Mouse (Mus musculus) layer of hippocampus, postnatal 14 days (tissue): ENCODE measurements around the gene Elk1. TPM values are rescaled to one million over a fixed set of nuclear protein-coding genes. Genes with fewer than 3 reads are reported as not detected.

ENCODE experiments used
- DNase-seq, 2 experiments: peaks; one replicate each; pipeline ENCODE4 v3.0.0; 2021 to 2022; ENCODE audit warnings: low spot score in 2 of 2, mixed read lengths in 1 of 2
- long read RNA-seq, 2 experiments: library from polyadenylated mRNA; stranded (forward); transcript quantifications; one replicate each; pipeline ENCODE4 v2.0.0; 2021
- total RNA-seq, 2 experiments: library from RNA; stranded (reverse); gene quantifications; 2 replicates each; pipeline ENCODE4 v1.2.3; 2021

Gene Elk1
- total RNA-seq, result 10 to 100 TPM; 46.1 to 47.8 TPM
- long read RNA-seq, experiment 1, partial matches to known transcripts, result 1 of 5 reads
- long read RNA-seq, experiment 1, other reads (novel, unspliced or antisense), result 0 of 5 reads
- long read RNA-seq, experiment 2, partial matches to known transcripts, result 4 of 13 reads
- long read RNA-seq, experiment 2, other reads (novel, unspliced or antisense), result 5 of 13 reads

GRCm38 (mm10) chrX:20950191-20950880 is at the start of gene Elk1:
Gene Elk1, minus strand, starts transcription at chrX:20950608.
- peak; percentile 64 to 89 for DNase-seq

- DNase-seq, result no peak
Observed at GRCm38 (mm10) chrX:20980901-20981300, 30.5 kb upstream of the Elk1 start.

- peak; percentile 78 to 91 for DNase-seq
Observed at GRCm38 (mm10) chrX:20961477-20962378, 11.3 kb upstream of the Elk1 start, which contains the start of gene Uxt. Gene Uxt, minus strand, starts transcription at chrX:20962017.

- DNase-seq, result peak; percentile 61 to 76
Observed at GRCm38 (mm10) chrX:20946055-20946454, 4.4 kb downstream of the Elk1 start.

GRCm38 (mm10) chrX:20931963-20932362 is 18.4 kb downstream of the Elk1 start:
- DNase-seq, result no peak

GRCm38 (mm10) chrX:20931364-20931763 is 19.0 kb downstream of the Elk1 start, which contains the start of gene Cfp:
Gene Cfp, minus strand, starts transcription at chrX:20931555.
- DNase-seq, result no peak

- no peak for DNase-seq
Observed at GRCm38 (mm10) chrX:20929859-20930258, 20.5 kb downstream of the Elk1 start.

GRCm38 (mm10) chrX:20924976-20925375 is 25.4 kb downstream of the Elk1 start:
- peak in 1 of 2 experiments; percentile 31 for DNase-seq

- DNase-seq, result no peak
Observed at GRCm38 (mm10) chrX:20923506-20923905, 26.9 kb downstream of the Elk1 start.

GRCm38 (mm10) chrX:20921366-20921765 is 29.0 kb downstream of the Elk1 start:
- DNase-seq, result no peak

GRCm38 (mm10) chrX:20920844-20921364 is 29.5 kb downstream of the Elk1 start, which contains the start of gene Syn1:
Gene Syn1, minus strand, starts transcription at chrX:20921004.
- peak; percentile 65 to 87 for DNase-seq

GRCm38 (mm10) chrX:20920249-20920843 is 30.1 kb downstream of the Elk1 start:
- peak; percentile 11 to 18 for DNase-seq

GRCm38 (mm10) chrX:20915075-20915474 is 35.3 kb downstream of the Elk1 start:
- DNase-seq, result no peak

GRCm38 (mm10) chrX:20913726-20914125 is 36.7 kb downstream of the Elk1 start:
- no peak for DNase-seq

- DNase-seq, result no peak
Observed at GRCm38 (mm10) chrX:20910074-20910473, 40.3 kb downstream of the Elk1 start.

Other genes starting within 250 kb of the Elk1 start
- gene Usp11, start 246.7 kb downstream of the Elk1 start, total RNA-seq, result 10 to 100 TPM; 81.9 to 82.7 TPM
- 100 to 1,000 TPM; 195 to 200 TPM for gene Araf, start 152.8 kb downstream of the Elk1 start, total RNA-seq
- under 1 TPM in 1 of 2 experiments, not detected in 1; 0.41 TPM for gene Timp1, start 80.4 kb downstream of the Elk1 start, total RNA-seq
- 100 to 1,000 TPM; 552 to 553 TPM for gene Syn1, start 29.6 kb downstream of the Elk1 start, total RNA-seq
- gene Cfp, start 19.1 kb downstream of the Elk1 start, total RNA-seq, result 10 to 100 TPM in 1 of 2 experiments, 1 to 10 TPM in 1; 9.5 to 11.3 TPM
- gene Uxt, start 11.4 kb upstream of the Elk1 start, total RNA-seq, result 10 to 100 TPM in 1 of 2 experiments, 1 to 10 TPM in 1; 9.4 to 11.3 TPM
- 10 to 100 TPM in 1 of 2 experiments, 1 to 10 TPM in 1; 9.0 to 10.8 TPM for gene Zfp182, start 111.7 kb upstream of the Elk1 start, total RNA-seq
- not detected for gene Spaca5, start 117.8 kb upstream of the Elk1 start, total RNA-seq
- gene Zfp300, start 138.9 kb upstream of the Elk1 start, total RNA-seq, result 1 to 10 TPM; 3.3 to 3.8 TPM
- gene Ssxa1, start 165.2 kb upstream of the Elk1 start, total RNA-seq, result not detected
- gene Gm21876, start 225.0 kb upstream of the Elk1 start, total RNA-seq, result not detected